Mouse (Mus musculus): ENCODE data around the gene Krt31. TPM values are rescaled to one million over a fixed set of nuclear protein-coding genes. Genes with fewer than 3 reads are reported as not detected.

Krt31 gene
- polyA plus RNA-seq, 1 experiment from 2014 or later = not detected

- H3K9ac ChIP-seq (ENCODE audit: low read length) = no peak overlapping the region
- 55% methylated on average over 8 of the region's 8 CpGs for WGBS
- H3K9me3 ChIP-seq (replicated peaks; ENCODE audit: control insufficient read depth, low read length) = no peaks in the 10 kb centered on the region
- H3K4me3 ChIP-seq (ENCODE audit: low read depth, low read length) = no peak overlapping the region
- no peak overlapping the region for H3K27ac ChIP-seq (ENCODE audit: low read depth, low read length)
- no peaks in the 10 kb centered on the region for H3K4me1 ChIP-seq (ENCODE audit: control insufficient read depth, insufficient read depth, low read length)
- DNase-seq (ENCODE audit: low spot score) (peak; percentile 29), ATAC-seq (no peak)
- no peak overlapping the region for H3K4me2 ChIP-seq (ENCODE audit: low read length)
- H3K36me3 ChIP-seq (ENCODE audit: control insufficient read depth, insufficient read depth, low read length) = no peaks in the 10 kb centered on the region
- H3K27me3 ChIP-seq (replicated peaks; ENCODE audit: control insufficient read depth, insufficient read depth, low read length) = no peaks in the 10 kb centered on the region
Observed at GRCm38 (mm10) chr11:100058875-100059274, 8.5 kb upstream of the Krt31 start.

- Histone ChIP-seq H3K36me3 (ENCODE audit: control insufficient read depth, insufficient read depth, low read length) (no peaks in the 10 kb centered on the region), H3K9ac (ENCODE audit: low read length) (no peak overlapping the region), H3K4me3 (ENCODE audit: low read depth, low read length) (no peak overlapping the region), H3K27ac (ENCODE audit: low read depth, low read length) (no peak overlapping the region), H3K27me3 (replicated peaks; ENCODE audit: control insufficient read depth, insufficient read depth, low read length) (no peaks in the 10 kb centered on the region), H3K4me1 (ENCODE audit: control insufficient read depth, insufficient read depth, low read length) (no peaks in the 10 kb centered on the region), H3K9me3 (replicated peaks; ENCODE audit: control insufficient read depth, low read length) (no peaks in the 10 kb centered on the region), H3K4me2 (ENCODE audit: low read length) (no peak overlapping the region)
- no peak for ATAC-seq
- no peak for DNase-seq (ENCODE audit: low spot score)
- WGBS = 81% methylated on average over 9 of the region's 9 CpGs
Observed at GRCm38 (mm10) chr11:100055686-100056655, 5.6 kb upstream of the Krt31 start.

GRCm38 (mm10) chr11:100047193-100047592, 3.2 kb downstream of the Krt31 start:
- no peak overlapping the region for H3K4me3 ChIP-seq (ENCODE audit: low read depth, low read length)
- no peak overlapping the region for H3K27ac ChIP-seq (ENCODE audit: low read depth, low read length)
- no peak for ATAC-seq
- H3K4me2 ChIP-seq (ENCODE audit: low read length) = no peak overlapping the region
- H3K9me3 ChIP-seq (replicated peaks; ENCODE audit: control insufficient read depth, low read length) = no peaks in the 10 kb centered on the region
- H3K36me3 ChIP-seq (ENCODE audit: control insufficient read depth, insufficient read depth, low read length) = no peaks in the 10 kb centered on the region
- no peak for DNase-seq (ENCODE audit: low spot score)
- H3K27me3 ChIP-seq (replicated peaks; ENCODE audit: control insufficient read depth, insufficient read depth, low read length) = no peaks in the 10 kb centered on the region
- no peak overlapping the region for H3K9ac ChIP-seq (ENCODE audit: low read length)
- 90% methylated on average over 2 of the region's 2 CpGs for WGBS
- no peaks in the 10 kb centered on the region for H3K4me1 ChIP-seq (ENCODE audit: control insufficient read depth, insufficient read depth, low read length)

- H3K36me3 ChIP-seq (ENCODE audit: control insufficient read depth, insufficient read depth, low read length) = no peaks in the 10 kb centered on the region
- no peaks in the 10 kb centered on the region for H3K4me1 ChIP-seq (ENCODE audit: control insufficient read depth, insufficient read depth, low read length)
- no peak overlapping the region for H3K27ac ChIP-seq (ENCODE audit: low read depth, low read length)
- WGBS = 86% methylated on average over 6 of the region's 6 CpGs
- H3K4me3 ChIP-seq (ENCODE audit: low read depth, low read length) = no peak overlapping the region
- H3K9me3 ChIP-seq (replicated peaks; ENCODE audit: control insufficient read depth, low read length) = no peaks in the 10 kb centered on the region
- no peak overlapping the region for H3K4me2 ChIP-seq (ENCODE audit: low read length)
- no peaks in the 10 kb centered on the region for H3K27me3 ChIP-seq (replicated peaks; ENCODE audit: control insufficient read depth, insufficient read depth, low read length)
- ATAC-seq (no peak), DNase-seq (ENCODE audit: low spot score) (no peak)
- no peak overlapping the region for H3K9ac ChIP-seq (ENCODE audit: low read length)
Observed at GRCm38 (mm10) chr11:100046303-100046866, 4.0 kb downstream of the Krt31 start.

- DNase-seq (ENCODE audit: low spot score) = no peak
- Histone ChIP-seq H3K9me3 (replicated peaks; ENCODE audit: control insufficient read depth, low read length) (no peaks in the 10 kb centered on the region), H3K4me2 (ENCODE audit: low read length) (no peak within 1 kb of the TSS), H3K27me3 (replicated peaks; ENCODE audit: control insufficient read depth, insufficient read depth, low read length) (no peaks in the 10 kb centered on the region), H3K4me3 (ENCODE audit: low read depth, low read length) (no peak within 1 kb of the TSS), H3K36me3 (ENCODE audit: control insufficient read depth, insufficient read depth, low read length) (no peaks in the 10 kb centered on the region), H3K27ac (ENCODE audit: low read depth, low read length) (no peak within 1 kb of the TSS), H3K9ac (ENCODE audit: low read length) (no peak within 1 kb of the TSS), H3K4me1 (ENCODE audit: control insufficient read depth, insufficient read depth, low read length) (no peaks in the 10 kb centered on the region)
- ATAC-seq = no peak
- 90% methylated on average over 6 of the region's 6 CpGs for WGBS
Observed at GRCm38 (mm10) chr11:100041454-100041853, 8.9 kb downstream of the Krt31 start, which contains the start of gene Krt34. TSS of gene Krt34 (minus strand) at chr11:100041554.

GRCm38 (mm10) chr11:100029768-100030167, 20.6 kb downstream of the Krt31 start, which contains the start of gene Krt33b:
TSS of gene Krt33b (minus strand) at chr11:100029868.
- no peak within 1 kb of the TSS for H3K4me3 ChIP-seq (ENCODE audit: low read depth, low read length)
- ATAC-seq (no peak), DNase-seq (ENCODE audit: low spot score) (no peak)
- H3K27ac ChIP-seq (ENCODE audit: low read depth, low read length) = no peak within 1 kb of the TSS
- 92% methylated on average over 6 of the region's 6 CpGs for WGBS
- no peak within 1 kb of the TSS for H3K4me2 ChIP-seq (ENCODE audit: low read length)
- no peaks in the 10 kb centered on the region for H3K36me3 ChIP-seq (ENCODE audit: control insufficient read depth, insufficient read depth, low read length)
- no peaks in the 10 kb centered on the region for H3K27me3 ChIP-seq (replicated peaks; ENCODE audit: control insufficient read depth, insufficient read depth, low read length)
- H3K9me3 ChIP-seq (replicated peaks; ENCODE audit: control insufficient read depth, low read length) = no peaks in the 10 kb centered on the region
- H3K4me1 ChIP-seq (ENCODE audit: control insufficient read depth, insufficient read depth, low read length) = no peaks in the 10 kb centered on the region
- no peak within 1 kb of the TSS for H3K9ac ChIP-seq (ENCODE audit: low read length)

GRCm38 (mm10) chr11:100021438-100021837, 28.9 kb downstream of the Krt31 start:
- no peaks in the 10 kb centered on the region for H3K9me3 ChIP-seq (replicated peaks; ENCODE audit: control insufficient read depth, low read length)
- 78% methylated on average over 5 of the region's 5 CpGs for WGBS

GRCm38 (mm10) chr11:100019466-100019865, 30.9 kb downstream of the Krt31 start:
- H3K9ac ChIP-seq (ENCODE audit: low read length) = no peak overlapping the region
- no peaks in the 10 kb centered on the region for H3K9me3 ChIP-seq (replicated peaks; ENCODE audit: control insufficient read depth, low read length)
- WGBS = 91% methylated on average over 1 of the region's 1 CpGs
- H3K4me2 ChIP-seq (ENCODE audit: low read length) = no peak overlapping the region
- H3K27me3 ChIP-seq (replicated peaks; ENCODE audit: control insufficient read depth, insufficient read depth, low read length) = no peaks in the 10 kb centered on the region
- H3K36me3 ChIP-seq (ENCODE audit: control insufficient read depth, insufficient read depth, low read length) = no peaks in the 10 kb centered on the region
- ATAC-seq (no peak), DNase-seq (ENCODE audit: low spot score) (no peak)
- H3K4me3 ChIP-seq (ENCODE audit: low read depth, low read length) = no peak overlapping the region
- H3K4me1 ChIP-seq (ENCODE audit: control insufficient read depth, insufficient read depth, low read length) = no peaks in the 10 kb centered on the region
- H3K27ac ChIP-seq (ENCODE audit: low read depth, low read length) = no peak overlapping the region

More at GRCm38 (mm10) chr11:100021438-100021837, 28.9 kb downstream of the Krt31 start:
- no peaks in the 10 kb centered on the region for H3K4me1 ChIP-seq (ENCODE audit: control insufficient read depth, insufficient read depth, low read length)
- H3K27ac ChIP-seq (ENCODE audit: low read depth, low read length) = no peak overlapping the region
- H3K9ac ChIP-seq (ENCODE audit: low read length) = no peak overlapping the region
- no peak overlapping the region for H3K4me2 ChIP-seq (ENCODE audit: low read length)
- H3K27me3 ChIP-seq (replicated peaks; ENCODE audit: control insufficient read depth, insufficient read depth, low read length) = no peaks in the 10 kb centered on the region
- H3K36me3 ChIP-seq (ENCODE audit: control insufficient read depth, insufficient read depth, low read length) = no peaks in the 10 kb centered on the region
- ATAC-seq (no peak), DNase-seq (ENCODE audit: low spot score) (no peak)
- no peak overlapping the region for H3K4me3 ChIP-seq (ENCODE audit: low read depth, low read length)

- no peak within 1 kb of the TSS for H3K4me3 ChIP-seq (ENCODE audit: low read depth, low read length)
- no peaks in the 10 kb centered on the region for H3K9me3 ChIP-seq (replicated peaks; ENCODE audit: control insufficient read depth, low read length)
- H3K27ac ChIP-seq (ENCODE audit: low read depth, low read length) = no peak within 1 kb of the TSS
- no peak for ATAC-seq
- H3K36me3 ChIP-seq (ENCODE audit: control insufficient read depth, insufficient read depth, low read length) = no peaks in the 10 kb centered on the region
- no peak within 1 kb of the TSS for H3K4me2 ChIP-seq (ENCODE audit: low read length)
- H3K27me3 ChIP-seq (replicated peaks; ENCODE audit: control insufficient read depth, insufficient read depth, low read length) = no peaks in the 10 kb centered on the region
- no peak within 1 kb of the TSS for H3K9ac ChIP-seq (ENCODE audit: low read length)
- no peak for DNase-seq (ENCODE audit: low spot score)
- WGBS = 85% methylated on average over 4 of the region's 4 CpGs
- H3K4me1 ChIP-seq (ENCODE audit: control insufficient read depth, insufficient read depth, low read length) = no peaks in the 10 kb centered on the region
Observed at GRCm38 (mm10) chr11:100016112-100016511, 34.2 kb downstream of the Krt31 start, which contains the start of gene Krt33a. TSS of gene Krt33a (minus strand) at chr11:100016212.
